Mouse (Mus musculus): ENCODE measurements around the gene Vmn1r104.
"Not testable (repeated sequence)": the region's sequence is repeated elsewhere in the genome, so short reads cannot be mapped to it uniquely, and the experiment has no call there.

Gene Vmn1r104

GRCm38 (mm10) chr7:20533537-20533936 lies at the start of gene Vmn1r104:
Gene Vmn1r104, plus strand, starts transcription at chr7:20533837.
- not testable (repeated sequence) for DNase-seq (ENCODE audit: low read depth)

- not testable (repeated sequence) for DNase-seq (ENCODE audit: low read depth)
Measured at GRCm38 (mm10) chr7:20510434-20510833, 23.2 kb upstream of the Vmn1r104 start, which contains the start of gene Vmn1r103. Gene Vmn1r103, minus strand, starts transcription at chr7:20510534.

GRCm38 (mm10) chr7:20545657-20546056 lies 12.0 kb downstream of the Vmn1r104 start, which contains the start of gene Gm5726:
Gene Gm5726, minus strand, starts transcription at chr7:20545757.
- DNase-seq (ENCODE audit: low read depth): not testable (repeated sequence)

- DNase-seq (ENCODE audit: low read depth): not testable (repeated sequence)
Measured at GRCm38 (mm10) chr7:20576141-20576540, 42.5 kb downstream of the Vmn1r104 start, which contains the start of gene Gm4141. Gene Gm4141, minus strand, starts transcription at chr7:20576241.

Measured in NIH3T3 (cell line).